ENCODE assay signal across 24 mouse cellular contexts in genomic region chr6:8283255-8283654, GRCm38 (mm10). TPM values are rescaled to one million over a fixed set of nuclear protein-coding genes. Genes with fewer than 3 reads are reported as not detected.
"Had no signal": no experiment of that assay in that cellular context is flagged by ENCODE, and none has a peak within 500 bp of the region (broad histone marks: within the 10 kb centered on the region; RNA-seq: fewer than 3 reads in every experiment).

No protein-coding gene starts in this region.

- H3K27ac ChIP-seq: heart, adult 2 months; heart, embryonic 13.5 days; heart, embryonic 15.5 days; hindbrain, embryonic 13.5 days; hindbrain, embryonic 15.5 days; hindbrain, postnatal 0 days; kidney, embryonic 15.5 days; kidney, postnatal 0 days; layer of hippocampus, adult 2 months; left cerebral cortex, adult 2 months; limb, embryonic 10.5 days; limb, embryonic 12.5 days; liver, embryonic 13.5 days had no signal

- ATAC-seq: hindbrain, postnatal 0 days; intestine, embryonic 16.5 days had no signal

- DNase-seq: gastrocnemius, postnatal 14 days; gastrocnemius, postnatal 36 days; heart, adult 11 months; heart, adult 2 months; heart, postnatal 14 days; heart, postnatal 36 days; kidney, adult 11 months; kidney, adult 2 months; kidney, postnatal 14 days; kidney, postnatal 36 days; liver; liver, embryonic 13.5 days had no signal

- H3K9ac ChIP-seq: heart, embryonic 13.5 days; heart, embryonic 15.5 days; hindbrain, embryonic 13.5 days; hindbrain, embryonic 15.5 days; kidney, embryonic 15.5 days; limb, embryonic 12.5 days; liver, embryonic 13.5 days had no signal

- H3K4me3 ChIP-seq: heart, adult 2 months; heart, embryonic 13.5 days; heart, embryonic 15.5 days; hindbrain, embryonic 13.5 days; hindbrain, embryonic 15.5 days; kidney, embryonic 15.5 days; layer of hippocampus, adult 2 months; left cerebral cortex, adult 2 months; limb, embryonic 10.5 days; limb, embryonic 12.5 days; liver, embryonic 13.5 days had no signal

- H3K36me3 ChIP-seq: heart, embryonic 15.5 days; hindbrain, embryonic 15.5 days; limb, embryonic 10.5 days; liver, embryonic 13.5 days had no signal

- H3K9me3 ChIP-seq: heart, embryonic 13.5 days; heart, embryonic 15.5 days; hindbrain, embryonic 13.5 days; hindbrain, embryonic 15.5 days; kidney, embryonic 15.5 days; limb, embryonic 10.5 days; limb, embryonic 12.5 days; liver, embryonic 13.5 days had no signal

- H3K4me1 ChIP-seq: heart, embryonic 13.5 days; heart, embryonic 15.5 days; hindbrain, embryonic 13.5 days; hindbrain, embryonic 15.5 days; kidney, embryonic 15.5 days; limb, embryonic 10.5 days; limb, embryonic 12.5 days; liver, embryonic 13.5 days had no signal

- H3K27me3 ChIP-seq: heart, embryonic 13.5 days; heart, embryonic 15.5 days; hindbrain, embryonic 13.5 days; hindbrain, embryonic 15.5 days; kidney, embryonic 15.5 days; limb, embryonic 12.5 days; liver, embryonic 13.5 days had no signal

RNA-seq across cellular contexts. Expression of gene Gm45062, which starts 24.0 kb away (rescaled TPM):
- total RNA-seq: gastrocnemius, postnatal 14 days; gastrocnemius, postnatal 36 days; heart, postnatal 14 days; heart, postnatal 36 days had no signal
